Mouse (Mus musculus): ENCODE data around the gene Tmem211. TPM values are rescaled to one million over a fixed set of nuclear protein-coding genes. Genes with fewer than 3 reads are reported as not detected.

The Tmem211 gene
- polyA plus RNA-seq, 1 experiment from 2014 or later, result 0.14 TPM

GRCm38 (mm10) chr5:113283726-113284125 is 57.0 kb downstream of the Tmem211 start:
- 75% methylated on average over 2 of the region's 2 CpGs for WGBS
- H3K36me3 ChIP-seq, result peaks cover 60% of the 10 kb centered on the region
- no peak overlapping the region for H3K27ac ChIP-seq (replicated peaks)

GRCm38 (mm10) chr5:113285541-113285940 is 58.8 kb downstream of the Tmem211 start:
- Histone ChIP-seq H3K4me1 (replicated peaks) (peaks cover 11% of the 10 kb centered on the region), H3K9me3 (no peaks in the 10 kb centered on the region), H3K4me3 (no peak overlapping the region), H3K36me3 (peaks cover 51% of the 10 kb centered on the region), H3K27me3 (peaks cover 48% of the 10 kb centered on the region), H3K27ac (replicated peaks) (no peak overlapping the region), H3K9ac (no peak overlapping the region), H3K4me2 (no peak overlapping the region)
- no peak for ATAC-seq (ENCODE audit: low read depth)
- 63% methylated on average over 16 of the region's 16 CpGs for WGBS

More at GRCm38 (mm10) chr5:113283726-113284125, 57.0 kb downstream of the Tmem211 start:
- no peak overlapping the region for H3K9ac ChIP-seq
- H3K27me3 ChIP-seq, result peaks cover 30% of the 10 kb centered on the region
- H3K4me1 ChIP-seq (replicated peaks), result peaks cover 11% of the 10 kb centered on the region
- no peak overlapping the region for H3K4me2 ChIP-seq
- H3K4me3 ChIP-seq, result no peak overlapping the region
- no peaks in the 10 kb centered on the region for H3K9me3 ChIP-seq
- ATAC-seq (ENCODE audit: low read depth), result no peak

- Histone ChIP-seq H3K27me3 (peaks cover 53% of the 10 kb centered on the region), H3K9ac (no peak overlapping the region), H3K36me3 (peaks cover 46% of the 10 kb centered on the region), H3K4me3 (no peak overlapping the region), H3K27ac (replicated peaks) (no peak overlapping the region), H3K9me3 (no peaks in the 10 kb centered on the region), H3K4me2 (no peak overlapping the region), H3K4me1 (replicated peaks) (peaks cover 11% of the 10 kb centered on the region)
- ATAC-seq (ENCODE audit: low read depth), result no peak
- WGBS, result 79% methylated on average over 11 of the region's 11 CpGs
Observed at GRCm38 (mm10) chr5:113286048-113286447, 59.3 kb downstream of the Tmem211 start.

- peak overlapping the region; percentile 49 for H3K4me2 ChIP-seq
- H3K27ac ChIP-seq (replicated peaks), result no peak overlapping the region
- 3% methylated on average over 58 of the region's 60 CpGs for WGBS
- ATAC-seq (ENCODE audit: low read depth), result peak; percentile 46; the same call in 1 of the 2 replicates
- H3K27me3 ChIP-seq, result peaks cover 56% of the 10 kb centered on the region
- H3K9me3 ChIP-seq, result no peaks in the 10 kb centered on the region
- peaks cover 15% of the 10 kb centered on the region for H3K4me1 ChIP-seq (replicated peaks)
- peak overlapping the region; percentile 54 for H3K9ac ChIP-seq
- H3K36me3 ChIP-seq, result peaks cover 40% of the 10 kb centered on the region
- H3K4me3 ChIP-seq, result peak overlapping the region; percentile 23
Observed at GRCm38 (mm10) chr5:113286591-113287520, 60.1 kb downstream of the Tmem211 start.

GRCm38 (mm10) chr5:113287762-113288161 is 61.1 kb downstream of the Tmem211 start:
- Histone ChIP-seq H3K9ac (no peak overlapping the region), H3K27me3 (peaks cover 56% of the 10 kb centered on the region), H3K4me1 (replicated peaks) (peaks cover 24% of the 10 kb centered on the region), H3K4me3 (no peak overlapping the region), H3K36me3 (peaks cover 32% of the 10 kb centered on the region), H3K4me2 (no peak overlapping the region), H3K27ac (replicated peaks) (no peak overlapping the region), H3K9me3 (no peaks in the 10 kb centered on the region)
- ATAC-seq (ENCODE audit: low read depth), result no peak
- 48% methylated on average over 5 of the region's 5 CpGs for WGBS

GRCm38 (mm10) chr5:113288490-113288889 is 61.8 kb downstream of the Tmem211 start:
- 40% methylated on average over 13 of the region's 13 CpGs for WGBS
- Histone ChIP-seq H3K4me1 (replicated peaks) (peaks cover 26% of the 10 kb centered on the region), H3K9me3 (no peaks in the 10 kb centered on the region), H3K4me3 (no peak overlapping the region), H3K9ac (no peak overlapping the region), H3K36me3 (peaks cover 27% of the 10 kb centered on the region), H3K27me3 (peaks cover 56% of the 10 kb centered on the region), H3K27ac (replicated peaks) (no peak overlapping the region), H3K4me2 (no peak overlapping the region)
- ATAC-seq (ENCODE audit: low read depth), result no peak

Other genes with a start within 250 kb of the Tmem211 start
- 11.4 and 12.0 TPM in 2 replicates for gene Grk3, start 211.1 kb upstream of the Tmem211 start, polyA plus RNA-seq (2015; fragmentation: Nextera tagmentation; extraction: Ambion mirVana)
- not detected in 2 replicates for gene Crybb2, start 156.8 kb upstream of the Tmem211 start, polyA plus RNA-seq (2015; fragmentation: Nextera tagmentation; extraction: Ambion mirVana)
- gene Crybb3, start 145.3 kb upstream of the Tmem211 start, polyA plus RNA-seq (2015; fragmentation: Nextera tagmentation; extraction: Ambion mirVana), result 0.96 and 1.1 TPM in 2 replicates
- 2.6 and 3.4 TPM in 2 replicates for gene 2900026A02Rik, start 5.7 kb upstream of the Tmem211 start, polyA plus RNA-seq (2015; fragmentation: Nextera tagmentation; extraction: Ambion mirVana)
- 13.0 and 16.5 TPM in 2 replicates for gene Sgsm1, start 83.9 kb downstream of the Tmem211 start, polyA plus RNA-seq (2015; fragmentation: Nextera tagmentation; extraction: Ambion mirVana)
- not detected in 2 replicates for gene Aym1, start 130.4 kb downstream of the Tmem211 start, polyA plus RNA-seq (2015; fragmentation: Nextera tagmentation; extraction: Ambion mirVana)